Mouse (Mus musculus) lung, postnatal 0 days (tissue): ENCODE measurements around the gene Gtpbp4.
"Not testable (repeated sequence)": the region's sequence is repeated elsewhere in the genome, so short reads cannot be mapped to it uniquely, and the experiment has no call there.

Experiments
- CTCF ChIP-seq: IDR thresholded peaks from 2 replicates; pipeline ENCODE4 v1.5.1; 2016; ENCODE audit warnings: antibody characterized with exemption, mild to moderate bottlenecking
- EP300 ChIP-seq: IDR thresholded peaks from 2 replicates; pipeline ENCODE4 v1.6.1; 2016; ENCODE audit warnings: antibody characterized with exemption, mild to moderate bottlenecking, control low read depth

- not testable (repeated sequence) for TF ChIP-seq CTCF, EP300
Observed at GRCm38 (mm10) chr13:8962266-8962665, 33.6 kb downstream of the Gtpbp4 start.
